16 mouse cellular contexts compared by ENCODE assay signal in the genomic region with DNA sequence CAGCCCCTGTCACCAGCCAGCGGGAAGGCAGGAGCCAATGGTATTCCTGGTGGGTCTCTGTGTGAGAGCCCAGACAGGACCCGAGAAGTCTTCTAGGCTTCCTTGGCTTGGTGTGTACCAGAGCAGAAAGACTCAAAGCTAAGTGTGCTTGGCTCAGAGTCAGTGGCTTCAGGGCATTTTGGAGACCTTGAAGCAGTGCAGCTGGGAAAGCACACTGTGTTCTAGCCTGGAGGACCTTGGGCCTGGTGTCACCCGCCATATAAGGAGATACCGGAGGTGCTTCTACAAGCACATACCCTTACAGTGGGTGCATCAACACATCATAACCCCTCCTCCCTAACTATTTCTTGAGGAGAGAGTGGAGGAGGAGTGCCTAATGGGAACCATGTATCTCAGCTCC. TPM values are rescaled to one million over a fixed set of nuclear protein-coding genes. Genes with fewer than 3 reads are reported as not detected.
DNase-seq lines count a peak whose midpoint lies in the region; ATAC-seq and TF ChIP-seq lines count a peak whose summit lies in the region.
"Had no signal": no experiment of that assay in that cellular context is flagged by ENCODE, and none has a peak within 500 bp of the region (broad histone marks: within the 10 kb centered on the region; RNA-seq: fewer than 3 reads in every experiment).

No protein-coding gene starts in this region.

- H3K4me2 ChIP-seq in kidney, embryonic 14.5 days (replicated peaks; ENCODE audit: low read depth, low read length): no peak overlapping the region
- no peak overlapping the region for H3K4me2 ChIP-seq in forebrain, embryonic 12.5 days
- H3K4me2 ChIP-seq: forebrain, embryonic 15.5 days; hindbrain, embryonic 15.5 days had no signal

- H3K36me3 ChIP-seq in kidney, embryonic 14.5 days (ENCODE audit: control insufficient read depth, insufficient read depth, low read length): no peaks in the 10 kb centered on the region
- H3K36me3 ChIP-seq in forebrain, embryonic 12.5 days (replicated peaks): no peaks in the 10 kb centered on the region
- H3K36me3 ChIP-seq: forebrain, embryonic 15.5 days; hindbrain, embryonic 15.5 days had no signal

- ATAC-seq in kidney, embryonic 14.5 days (ENCODE audit: low FRiP score, low TSS enrichment): no peak
- peak; percentile 39 for ATAC-seq in Patski
- no peak for ATAC-seq in forebrain, embryonic 12.5 days (ENCODE audit: low FRiP score)
- ATAC-seq: forebrain, embryonic 15.5 days had no signal

- DNase-seq in kidney, adult 11 months: peak; percentile 35
- DNase-seq in Patski (ENCODE audit: low read depth, low spot score): no peak
- peak; percentile 49 to 69 for DNase-seq in adrenal gland, postnatal 36 days
- DNase-seq in lung, postnatal 14 days: peak; percentile 16
- no peak for DNase-seq in spleen, postnatal 36 days (ENCODE audit: low spot score in 2 of 2)
- DNase-seq in frontal cortex, postnatal 25 days (ENCODE audit: low spot score in 2 of 2): no peak
- DNase-seq: cerebellum, postnatal 10 days; embryo, embryonic 11 days; gastrocnemius, adult 2 months; right cerebral cortex, adult 18-20 months; thymus, adult 2 months had no signal

- no peaks in the 10 kb centered on the region for H3K27me3 ChIP-seq in kidney, embryonic 14.5 days (ENCODE audit: control insufficient read depth, insufficient read depth, low read length)
- peaks cover 7% of the 10 kb centered on the region for H3K27me3 ChIP-seq in Patski
- peaks cover 82% of the 10 kb centered on the region for H3K27me3 ChIP-seq in forebrain, embryonic 12.5 days
- H3K27me3 ChIP-seq: forebrain, embryonic 15.5 days had no signal

- 72% methylated on average over 4 of the region's 4 CpGs for WGBS in kidney, embryonic 14.5 days
- WGBS in forebrain, embryonic 12.5 days: 92% methylated on average over 4 of the region's 4 CpGs

- CTCF ChIA-PET in Patski (lab: Charles Lee): interaction anchor here (1.1 kb wide), 1 partner anchor 18 kb away, joined by 3 read pairs; no protein-coding TSS in a partner anchor

- in situ Hi-C loops in Patski (cut with MboI; ENCODE audit: low pct_unique_long_range_greater_than_20kb): no loop called here

- H3K9me3 ChIP-seq in kidney, embryonic 14.5 days (ENCODE audit: control insufficient read depth, low read length): no peaks in the 10 kb centered on the region
- H3K9me3 ChIP-seq in forebrain, embryonic 12.5 days: no peaks in the 10 kb centered on the region
- H3K9me3 ChIP-seq: forebrain, embryonic 15.5 days; hindbrain, embryonic 15.5 days; megakaryocyte, embryonic 14.5 days had no signal

- H3K4me1 ChIP-seq in kidney, embryonic 14.5 days (ENCODE audit: control insufficient read depth, insufficient read depth, low read length): no peaks in the 10 kb centered on the region; the same call in 1 of the 2 replicates
- peaks cover 17% of the 10 kb centered on the region for H3K4me1 ChIP-seq in forebrain, embryonic 12.5 days
- H3K4me1 ChIP-seq: megakaryocyte, embryonic 14.5 days had no signal

- no peak for TF ChIP-seq CTCF in Patski (IDR thresholded peaks at IDR 0.05)

- no peak overlapping the region for H3K27ac ChIP-seq in kidney, embryonic 14.5 days (ENCODE audit: low read depth, low read length)
- H3K27ac ChIP-seq in forebrain, embryonic 12.5 days: no peak overlapping the region
- H3K27ac ChIP-seq: forebrain, embryonic 15.5 days; gastrocnemius, adult 2 months; hindbrain, embryonic 15.5 days had no signal

- POLR2A ChIA-PET in Patski (lab: Charles Lee): interaction anchor here (0.7 to 1.1 kb wide), 2 partner anchors 23 to 58 kb away, joined by 3 to 4 read pairs; no protein-coding TSS in a partner anchor

- H3K9ac ChIP-seq in kidney, embryonic 14.5 days (ENCODE audit: low read depth, low read length): no peak overlapping the region
- H3K9ac ChIP-seq in forebrain, embryonic 12.5 days: no peak overlapping the region
- H3K9ac ChIP-seq: forebrain, embryonic 15.5 days; hindbrain, embryonic 15.5 days had no signal

- H3K4me3 ChIP-seq in kidney, embryonic 14.5 days (ENCODE audit: low read length): no peak overlapping the region
- H3K4me3 ChIP-seq in forebrain, embryonic 12.5 days (replicated peaks): no peak overlapping the region
- H3K4me3 ChIP-seq: forebrain, embryonic 15.5 days; gastrocnemius, adult 2 months; hindbrain, embryonic 15.5 days; megakaryocyte, embryonic 14.5 days had no signal

RNA-seq across cellular contexts. Expression of gene Pja1, which starts 33.2 kb away (rescaled TPM):
- 137 and 176 TPM in 2 replicates for polyA plus RNA-seq in kidney, embryonic 14.5 days (2014; fragmentation: Nextera tagmentation; extraction: Ambion mirVana)
- 90.7 TPM for polyA plus RNA-seq in Patski (2021)
- 100 to 1,000 TPM; 116 to 170 TPM for total RNA-seq in adrenal gland, postnatal 36 days (2021)
- 272 and 301 TPM in 2 replicates for polyA plus RNA-seq in forebrain, embryonic 12.5 days (2016; fragmentation: Nextera tagmentation; extraction: Ambion mirVana)

Comparison
In these comparisons a context has a peak if more than half of its experiments do, and no peak if none do; other contexts are left out.
1. DNase-seq: peak in kidney, adult 11 months (single experiment), adrenal gland, postnatal 36 days (2 of 2) and lung, postnatal 14 days (single experiment); none in Patski (single experiment), spleen, postnatal 36 days (0 of 2) and frontal cortex, postnatal 25 days (0 of 2).